Mouse (Mus musculus) testis, postnatal 10 days (tissue): Measurements from ENCODE around the gene Ccdc187.

Experiments used
- DNase-seq: peaks from one replicate; pipeline ENCODE4 v3.0.0; 2021; ENCODE audit warnings: low spot score

Ccdc187 gene

DNA sequence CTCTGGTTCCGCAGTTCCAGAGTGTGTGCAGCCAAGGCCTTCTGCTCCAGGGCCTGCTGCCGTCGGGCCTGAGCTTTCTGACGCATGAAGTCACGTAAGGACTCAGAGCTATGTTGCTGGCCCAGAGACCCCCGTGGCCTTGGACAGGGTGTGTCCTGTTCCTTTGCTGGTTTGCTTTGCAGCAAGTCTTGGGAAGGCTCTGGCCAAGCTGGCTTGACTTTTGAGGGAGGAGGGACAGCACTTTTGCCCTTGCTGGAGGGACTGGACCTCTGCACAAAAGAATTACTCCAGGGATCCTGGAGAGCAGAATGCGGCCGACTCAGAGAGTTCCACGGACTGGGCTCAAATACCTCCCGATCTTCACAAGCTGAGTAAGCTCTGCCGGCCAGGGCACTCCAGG is 13.8 kb downstream of the Ccdc187 start:
- DNase-seq: peak; percentile 64

DNA sequence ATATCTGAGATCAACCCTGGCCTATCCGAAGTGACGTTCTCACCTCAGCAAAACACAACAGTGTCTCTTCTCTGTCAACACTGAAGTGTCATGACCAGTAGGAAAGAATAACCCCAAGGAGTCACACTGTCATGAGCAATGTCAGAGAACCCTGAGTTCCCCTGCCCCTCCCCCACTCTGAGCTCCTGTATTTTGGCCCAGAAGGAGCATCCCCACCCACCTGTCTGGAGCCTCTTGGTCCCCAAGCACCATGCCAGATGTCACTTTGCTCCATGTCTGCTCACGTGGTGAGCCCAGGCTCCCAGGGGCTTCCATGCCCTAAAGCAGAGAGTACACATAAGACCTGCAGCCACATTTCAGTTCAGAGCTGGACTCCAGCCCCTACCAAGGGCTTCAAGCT is 14.6 kb downstream of the Ccdc187 start:
- no peak for DNase-seq

DNA sequence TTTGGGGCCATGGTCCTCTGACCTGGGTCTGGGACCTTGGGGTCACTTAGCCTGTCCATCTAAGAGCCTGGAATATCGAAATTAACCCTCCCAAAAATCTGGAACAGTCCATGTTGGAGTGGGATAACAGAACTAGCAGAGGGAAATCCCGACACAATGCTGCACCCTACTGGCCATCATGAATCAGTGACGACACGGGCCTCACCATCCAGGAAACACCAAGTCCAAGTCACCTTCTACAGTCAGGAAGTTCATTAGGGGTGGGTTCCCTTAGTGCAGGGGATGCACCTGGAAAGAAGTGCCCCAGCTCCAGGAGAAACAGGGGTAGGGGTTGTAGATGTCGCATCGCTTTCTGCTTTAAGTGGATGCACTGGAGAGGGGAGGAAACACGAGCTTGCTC is 20.7 kb downstream of the Ccdc187 start:
- peak; percentile 80 for DNase-seq

DNA sequence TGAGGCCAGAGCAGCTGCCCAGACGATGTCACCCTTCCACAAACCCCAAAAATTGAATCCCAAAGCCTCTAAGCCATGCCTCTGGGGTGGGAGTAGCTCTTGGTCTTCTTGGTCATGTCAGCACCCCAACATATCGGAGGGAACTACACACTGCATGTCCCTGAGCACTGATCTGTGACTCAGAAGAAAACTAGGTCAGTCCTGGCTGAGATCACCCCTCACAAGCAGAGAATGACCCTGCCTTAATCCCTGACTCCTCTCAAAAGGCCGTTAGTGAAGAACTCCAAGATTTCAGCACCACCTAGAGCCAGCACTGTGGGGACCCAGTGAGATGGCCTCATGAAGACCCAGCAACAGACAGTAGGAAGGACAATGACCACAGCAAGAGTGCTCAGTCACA is 26.1 kb downstream of the Ccdc187 start:
- no peak for DNase-seq

DNA sequence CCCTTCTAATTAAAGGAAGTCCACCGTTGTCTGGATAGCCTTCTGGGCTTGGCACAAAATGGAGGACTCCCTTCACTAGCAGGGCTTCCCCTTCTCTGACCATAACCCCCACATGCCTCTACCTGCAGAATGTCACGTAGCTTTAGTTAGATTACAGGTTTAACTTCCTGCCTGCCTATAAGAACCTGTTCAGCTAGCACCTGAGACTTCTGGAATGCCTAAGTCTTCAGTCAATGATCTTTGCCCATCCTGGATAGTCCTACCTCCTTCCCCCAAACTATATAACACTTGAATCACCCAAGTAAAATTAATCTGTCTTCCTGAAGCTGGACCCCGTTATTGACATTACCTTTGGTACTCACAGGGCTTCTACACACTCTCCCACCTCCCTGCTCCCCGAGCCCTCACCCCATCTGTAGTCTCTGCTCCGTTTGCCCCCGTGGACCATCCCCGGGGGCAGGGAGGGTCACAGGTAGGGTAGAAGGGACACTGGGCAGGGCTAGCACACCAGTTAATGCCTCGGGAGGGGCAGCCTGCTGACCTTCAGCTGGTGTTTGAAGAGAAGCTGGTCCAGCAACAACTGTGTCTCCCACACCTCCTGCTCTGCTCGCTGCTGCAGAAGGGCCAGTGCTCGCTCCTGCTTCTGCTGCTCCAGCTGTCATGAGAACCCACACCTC is 28.2 kb downstream of the Ccdc187 start:
- no peak for DNase-seq

DNA sequence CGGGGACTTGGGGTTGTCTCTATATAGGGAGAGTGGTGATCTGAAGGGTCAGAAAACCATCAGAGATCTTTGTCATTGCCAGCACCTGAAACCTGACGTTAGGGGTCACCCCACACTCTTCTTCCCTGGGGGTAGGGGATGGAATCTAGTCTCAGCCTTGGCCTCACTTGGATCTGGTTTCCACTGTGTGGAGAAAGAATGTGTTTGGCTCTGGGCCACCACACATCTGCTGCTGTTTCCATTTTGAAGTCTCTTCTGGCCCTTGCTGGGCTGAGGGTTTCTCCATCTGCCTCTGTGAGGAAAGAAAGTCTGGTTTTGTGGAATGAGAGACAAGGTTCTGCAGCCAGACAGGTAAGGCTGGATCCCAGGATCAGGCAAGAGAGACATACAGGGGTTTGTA is 29.3 kb downstream of the Ccdc187 start:
- DNase-seq: no peak

DNA sequence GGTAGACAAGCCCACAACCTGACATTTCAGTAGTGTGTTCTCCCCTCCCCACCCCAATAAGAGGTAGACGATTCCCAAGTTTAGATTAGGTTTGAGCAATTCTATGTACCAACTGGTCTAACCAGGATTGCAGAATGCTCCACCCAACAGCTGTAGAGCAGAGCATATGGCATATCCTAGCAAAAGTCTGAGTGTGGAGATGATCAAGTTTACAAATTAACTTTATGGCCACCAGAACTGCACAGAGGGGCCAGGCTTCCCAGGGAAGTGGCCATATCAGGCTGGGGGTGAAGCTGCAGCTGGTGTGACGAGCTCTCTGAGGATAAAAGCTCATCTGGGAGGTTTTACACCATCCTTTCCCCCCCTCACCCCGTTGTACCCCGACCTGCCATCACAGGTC is 29.7 kb downstream of the Ccdc187 start:
- DNase-seq: no peak

DNA sequence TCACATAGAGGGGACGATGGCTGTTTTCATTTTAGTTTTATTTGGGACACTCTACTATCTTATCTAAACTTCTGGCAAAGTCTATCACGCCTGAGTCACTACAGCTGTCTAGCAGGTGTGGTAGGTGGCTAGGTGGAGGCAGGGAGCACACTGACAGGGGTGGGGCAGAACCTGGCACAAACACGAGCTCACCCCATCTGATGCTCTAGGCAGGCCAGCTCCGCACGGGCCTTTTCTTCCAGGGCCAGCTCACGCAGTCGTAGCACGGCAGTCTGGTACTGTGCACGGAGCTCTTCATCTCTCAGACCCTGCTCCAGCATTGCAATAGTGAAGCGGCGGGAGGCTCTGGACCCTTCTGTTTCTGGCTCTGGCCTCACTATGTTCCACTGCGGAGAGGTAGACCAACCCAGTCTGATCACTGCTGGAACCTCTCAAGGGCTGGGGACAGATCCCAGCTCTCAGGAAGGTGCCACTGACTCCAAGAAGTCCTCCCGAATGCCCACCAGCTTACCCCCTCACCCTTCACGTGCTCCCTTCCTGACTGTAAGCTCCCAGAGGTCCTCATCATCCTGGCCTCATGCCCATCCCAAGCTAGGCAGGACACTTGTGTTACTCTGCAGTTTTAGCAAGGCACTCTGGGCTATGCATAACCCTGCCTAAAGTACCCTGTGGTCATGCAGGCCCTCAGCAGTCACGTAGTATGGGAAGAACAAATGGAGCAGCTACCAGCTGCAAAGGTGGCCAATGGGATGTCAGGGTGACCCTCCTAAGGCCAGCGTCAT is 36.9 kb downstream of the Ccdc187 start:
- no peak for DNase-seq

DNA sequence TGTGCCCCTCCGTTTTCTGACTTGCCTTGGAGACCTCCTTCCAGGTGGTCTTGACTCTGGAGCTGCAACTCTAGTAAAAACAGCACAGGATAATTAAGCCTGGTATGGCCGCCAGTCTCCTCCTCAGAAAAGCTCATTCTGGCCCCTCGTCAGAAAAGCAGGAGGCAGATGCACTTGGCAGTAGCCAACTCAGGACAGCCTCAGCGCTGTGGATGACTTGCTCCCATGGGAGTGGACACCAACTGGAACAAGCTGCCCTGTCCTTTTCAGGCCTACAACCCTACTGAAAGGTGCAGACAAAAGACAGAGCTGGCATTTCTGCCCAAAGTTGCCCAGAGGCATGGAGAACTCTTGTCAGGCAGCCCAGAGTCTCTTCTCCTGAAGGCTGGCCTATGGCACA is 39.5 kb downstream of the Ccdc187 start:
- no peak for DNase-seq

DNA sequence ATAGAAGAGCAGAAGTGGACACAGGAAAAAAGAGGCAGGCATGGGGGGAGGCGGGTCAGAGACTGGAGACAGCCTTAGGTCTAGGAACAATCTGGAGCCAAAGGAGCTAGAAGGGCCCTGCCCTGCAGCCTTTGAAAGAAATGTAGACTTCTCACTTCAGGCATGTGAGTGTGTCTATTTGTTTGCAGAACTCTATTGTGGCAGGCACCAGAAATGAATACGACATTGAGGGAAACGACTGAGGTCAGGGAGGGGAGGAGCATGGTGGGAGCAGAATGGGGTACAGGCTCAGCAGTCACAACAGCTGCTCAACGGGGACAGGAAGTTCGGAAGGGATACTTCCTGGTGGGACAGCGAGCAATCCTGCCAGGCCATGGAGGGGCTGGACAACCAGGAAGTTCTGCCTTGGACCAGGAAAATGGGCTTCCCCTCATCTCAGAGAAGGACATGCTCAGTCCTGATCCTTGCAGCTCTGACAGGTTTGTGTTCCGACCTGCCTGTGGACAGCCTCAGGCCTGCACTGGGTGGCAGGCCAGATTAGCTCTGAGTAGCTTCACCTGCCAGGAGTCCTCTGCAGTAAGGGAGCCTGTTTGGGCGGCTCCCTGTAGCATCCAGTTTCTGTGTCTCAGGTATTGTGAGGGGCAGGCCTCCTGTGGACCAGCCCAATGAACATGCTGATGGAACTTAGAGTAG is 41.7 kb downstream of the Ccdc187 start:
- DNase-seq: no peak

DNA sequence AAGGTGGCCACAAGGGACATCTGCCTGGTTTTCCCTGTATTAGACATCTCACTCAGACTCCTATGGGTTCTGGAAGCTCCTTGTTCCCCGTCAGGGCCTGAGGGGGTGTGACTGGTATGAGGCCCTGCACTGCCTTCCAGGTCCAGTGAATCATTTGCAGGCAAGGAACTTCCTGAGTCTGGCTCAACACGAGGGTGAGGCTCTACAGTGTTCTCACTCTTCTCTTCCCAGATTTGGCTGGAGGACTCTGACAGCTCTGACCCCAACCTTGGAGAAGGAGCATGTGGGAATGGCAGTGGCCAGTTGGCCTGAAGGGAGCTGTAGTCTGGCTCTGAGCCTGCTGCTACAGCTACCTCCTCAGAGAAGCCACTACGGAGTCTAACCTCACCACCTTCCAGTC is 46.8 kb downstream of the Ccdc187 start:
- DNase-seq: no peak

DNA sequence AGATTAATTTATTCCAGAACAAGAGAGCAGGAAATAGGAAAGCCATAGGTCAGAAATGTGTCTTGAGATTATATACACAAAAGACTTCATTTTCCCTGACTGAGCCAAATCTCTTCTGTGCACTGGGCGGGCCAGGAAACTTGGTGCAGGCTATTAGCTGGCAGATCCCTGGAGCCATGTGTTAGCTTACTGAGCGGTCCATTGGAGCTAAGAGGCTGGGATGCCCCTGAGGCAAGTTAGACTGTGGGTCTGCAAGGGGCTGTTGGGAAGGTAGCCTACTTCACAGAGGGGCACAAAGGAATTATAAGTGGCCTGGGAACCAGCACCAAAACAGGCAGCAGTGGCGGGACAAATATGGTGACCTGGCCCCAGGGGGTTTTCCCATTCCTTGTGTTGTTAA is 53.5 kb downstream of the Ccdc187 start:
- no peak for DNase-seq

DNA sequence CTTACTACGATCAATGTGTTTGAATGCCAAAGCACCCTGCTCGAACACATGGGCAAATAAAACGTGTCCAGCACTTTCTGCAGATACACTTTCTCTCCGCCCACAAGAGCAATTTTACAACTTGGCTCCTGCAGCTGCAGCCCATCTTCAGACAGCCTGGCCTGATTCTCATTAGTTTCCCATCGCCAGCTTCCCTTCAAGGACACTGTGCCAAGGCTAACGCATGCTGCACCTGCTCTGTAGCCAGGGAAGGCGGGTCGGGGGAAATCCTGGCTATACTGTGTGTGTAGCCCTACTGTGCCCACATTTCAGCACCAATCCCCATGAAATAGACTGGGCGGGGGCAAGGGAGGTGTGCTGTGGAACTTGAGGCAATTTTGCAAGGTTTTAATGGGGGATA is 54.0 kb downstream of the Ccdc187 start:
- no peak for DNase-seq

DNA sequence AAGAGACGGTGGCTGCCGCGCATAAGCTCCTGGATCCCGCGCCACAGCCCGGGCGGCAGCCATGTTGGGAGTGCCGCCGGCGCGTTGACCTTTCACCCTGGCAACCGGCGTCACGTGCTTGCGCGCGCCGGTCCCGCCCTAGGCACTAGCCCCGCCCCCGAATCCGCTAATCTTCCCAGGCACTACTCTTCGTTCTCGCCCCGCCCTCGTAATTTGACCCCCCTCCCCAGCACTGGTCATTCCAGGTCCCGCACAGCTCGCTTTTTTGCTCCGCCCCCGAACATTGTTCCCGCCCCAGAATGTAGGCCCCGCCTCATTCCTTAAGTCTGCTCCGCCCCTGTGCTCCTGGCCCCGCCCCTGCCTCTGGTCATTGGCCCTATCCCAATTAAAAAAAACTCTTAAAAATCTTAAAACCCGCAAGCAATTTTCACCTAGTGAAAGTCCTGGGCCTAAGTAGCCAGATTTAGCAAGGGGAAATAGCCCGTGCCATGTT is 57.0 kb downstream of the Ccdc187 start, which contains the start of gene Qsox2:
Qsox2 (minus strand) TSS at position 236 of the 493 bp plus-strand sequence.
- DNase-seq: peak; percentile 99

DNA sequence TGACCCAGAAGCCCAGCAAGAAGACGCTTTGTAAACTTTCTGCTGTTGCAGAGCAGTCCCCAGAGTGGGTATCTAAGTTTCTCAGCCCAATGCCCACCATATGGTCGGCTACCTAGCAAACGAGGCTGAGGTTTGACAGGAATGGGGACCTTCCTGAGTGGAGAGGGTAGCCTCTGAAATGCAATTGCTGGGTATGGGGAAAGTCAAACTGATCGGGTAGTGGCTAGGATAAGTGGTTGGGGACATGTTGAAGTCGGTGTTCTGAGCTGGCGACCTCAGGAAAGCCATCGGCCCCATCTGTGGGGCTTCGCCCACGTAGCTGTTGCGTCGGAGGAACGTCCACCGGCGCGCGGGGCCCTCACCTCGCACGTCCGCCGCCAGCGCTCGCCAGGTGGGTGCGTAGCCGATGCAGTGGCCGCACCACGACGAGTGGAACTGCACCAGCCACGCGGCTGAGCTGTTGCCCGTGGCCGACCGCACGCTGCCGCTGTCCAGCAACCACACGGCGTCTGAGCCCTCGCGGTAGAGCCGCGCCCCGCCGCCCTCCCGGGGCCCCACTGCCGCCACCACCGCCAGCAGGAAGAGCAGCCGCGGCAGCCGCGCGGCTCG is 57.6 kb downstream of the Ccdc187 start:
- no peak for DNase-seq

DNA sequence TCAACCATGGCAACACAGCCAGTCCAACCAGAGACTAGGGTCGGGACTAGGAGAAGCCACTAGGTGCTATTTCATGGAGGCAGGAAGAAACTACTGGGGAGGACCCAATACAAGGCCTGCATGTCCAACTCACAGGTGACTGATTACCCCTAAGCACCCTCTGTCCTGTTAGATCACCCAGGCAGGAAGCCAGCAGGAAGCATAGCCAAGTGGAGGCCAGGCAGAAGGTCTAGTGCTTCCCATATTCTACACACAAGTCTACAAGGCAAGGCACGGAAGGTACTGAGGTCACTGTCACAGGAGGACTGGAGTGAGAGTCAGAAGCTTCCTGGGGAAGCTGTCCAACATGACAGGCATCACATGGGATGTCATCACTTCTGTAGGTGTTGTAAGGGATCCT is 59.6 kb downstream of the Ccdc187 start:
- no peak for DNase-seq

DNA sequence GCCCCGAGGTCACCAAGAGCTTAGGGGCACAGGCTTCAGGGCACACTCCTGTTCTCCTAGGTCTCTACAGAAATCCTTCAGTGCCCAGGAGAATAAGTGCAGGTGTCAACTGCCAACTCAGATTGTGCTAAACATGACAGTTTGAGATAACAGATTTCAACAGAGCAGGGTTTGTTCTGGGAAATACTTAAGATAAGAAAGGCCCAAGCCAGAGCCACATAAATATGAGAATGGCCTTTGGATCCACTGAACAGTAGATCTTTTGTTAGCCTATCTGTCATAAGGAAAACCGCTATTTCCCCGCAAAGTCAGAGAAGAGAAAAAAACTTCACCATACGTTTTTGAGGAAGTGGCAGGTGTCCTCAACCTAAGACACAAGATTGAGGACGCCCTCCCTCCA is 60.1 kb downstream of the Ccdc187 start:
- no peak for DNase-seq

DNA sequence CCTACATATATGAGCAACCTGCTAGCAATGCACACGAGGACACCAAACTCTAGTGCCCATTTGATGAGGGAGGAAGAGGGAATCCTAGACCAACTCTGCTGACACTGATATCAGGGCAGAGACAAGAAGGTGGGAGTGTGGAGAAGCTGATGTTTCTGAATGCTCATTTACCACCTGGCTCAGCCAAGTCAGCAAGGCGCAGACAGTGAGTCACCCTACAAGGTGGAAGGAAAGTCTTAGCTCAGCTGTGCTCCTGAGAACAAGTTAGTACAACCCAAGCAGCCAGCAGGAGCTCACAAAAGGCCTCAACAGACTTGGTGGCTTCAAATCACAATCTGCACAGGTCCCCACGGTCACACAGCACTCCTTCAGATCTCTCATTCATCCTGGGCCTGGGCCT is 63.0 kb downstream of the Ccdc187 start:
- no peak for DNase-seq

DNA sequence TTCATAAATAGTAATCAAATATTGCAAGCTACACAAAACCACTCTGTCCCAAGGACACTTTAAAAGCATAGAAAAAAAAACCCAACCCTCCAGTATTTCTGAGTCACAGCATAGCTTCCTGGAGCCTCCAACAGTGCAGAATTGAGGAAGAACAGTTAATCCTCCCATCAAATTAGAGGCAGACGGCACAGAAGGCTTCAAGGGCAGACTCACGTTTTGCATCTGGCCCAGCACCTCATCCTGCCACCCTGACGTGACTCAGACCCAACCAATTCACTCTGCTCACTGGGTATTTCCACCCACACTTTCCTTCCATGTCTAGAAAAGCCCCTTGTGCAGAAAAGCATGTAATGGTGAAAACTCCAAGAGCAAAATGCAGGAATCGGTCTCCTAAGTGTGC is 64.1 kb downstream of the Ccdc187 start:
- no peak for DNase-seq

DNA sequence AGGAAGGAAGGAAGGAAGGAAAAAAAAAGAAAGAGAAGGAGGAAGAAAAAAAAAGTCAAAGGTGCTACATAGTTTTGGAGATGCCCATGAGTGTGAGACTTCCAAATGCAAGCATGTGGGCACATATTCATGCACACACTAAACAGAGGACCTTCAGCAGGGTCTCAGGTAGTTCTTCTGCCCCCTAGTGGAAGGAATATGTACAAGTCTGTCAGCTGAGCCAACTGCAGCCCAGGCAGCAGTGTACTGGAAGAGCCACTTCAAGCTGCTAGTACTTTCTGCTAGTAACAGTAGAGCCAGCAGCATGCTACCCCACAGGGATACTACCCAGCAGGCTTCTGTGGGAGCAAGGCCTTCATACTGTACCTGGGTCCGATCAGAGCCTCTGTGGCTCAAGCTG is 66.6 kb downstream of the Ccdc187 start:
- no peak for DNase-seq

DNA sequence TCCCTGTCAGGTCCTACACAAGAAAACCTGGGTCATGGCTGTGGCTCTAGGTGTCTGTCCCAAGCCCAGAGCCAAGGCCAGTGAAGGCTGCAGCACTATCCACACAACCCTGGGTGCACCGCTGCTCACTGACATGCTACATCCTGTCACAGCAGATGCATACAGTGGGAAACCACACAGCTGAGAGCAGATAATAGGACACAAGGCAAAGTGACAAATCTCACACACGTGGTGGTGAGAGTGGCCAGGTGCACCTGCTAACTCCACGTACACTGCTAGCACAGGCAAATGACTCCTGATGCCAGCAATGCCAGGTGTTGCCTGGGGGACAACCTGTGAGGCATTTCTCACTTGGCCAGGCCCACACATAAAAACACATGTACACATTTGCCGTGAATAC is 69.1 kb downstream of the Ccdc187 start:
- DNase-seq: no peak

DNA sequence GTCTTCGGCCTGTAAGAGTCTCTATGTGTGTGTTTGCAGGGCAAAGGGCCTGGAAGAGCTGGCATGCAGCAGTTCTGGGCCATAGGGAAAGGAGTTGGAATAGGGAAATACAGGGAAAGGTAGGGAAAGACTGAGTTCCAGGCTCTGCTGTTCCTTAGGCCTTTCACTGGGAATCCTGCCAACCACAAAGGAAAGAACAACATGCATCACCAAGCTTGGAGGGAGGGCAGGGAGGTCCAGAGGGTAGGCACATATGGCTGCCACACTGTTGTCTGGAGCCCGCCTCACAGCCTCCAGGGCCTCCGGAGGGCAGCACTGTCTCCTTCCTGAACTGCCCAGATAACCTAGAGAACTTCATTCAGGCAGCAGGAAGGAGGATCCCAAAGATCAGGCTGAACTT is 70.4 kb downstream of the Ccdc187 start:
- no peak for DNase-seq

DNA sequence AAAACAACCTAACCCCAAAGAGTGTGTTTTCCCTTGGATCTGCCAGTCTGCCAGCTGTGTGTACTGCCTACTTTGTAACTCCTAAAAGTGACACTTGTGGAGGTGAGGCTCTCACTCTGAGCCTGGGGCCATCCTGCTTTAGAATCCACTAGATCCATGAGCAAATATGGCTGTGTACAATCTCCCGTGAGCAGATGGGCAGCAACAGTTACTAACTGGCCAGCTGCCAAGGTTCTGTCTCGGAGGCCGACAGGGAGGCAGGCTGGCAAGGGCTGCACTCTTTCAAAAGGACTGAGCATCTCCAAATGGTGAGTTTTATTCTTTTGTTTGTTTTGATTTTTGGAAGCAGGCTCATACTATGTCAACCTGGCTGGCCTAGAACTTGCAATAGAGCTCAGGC is 79.8 kb downstream of the Ccdc187 start:
- no peak for DNase-seq
